Mouse (Mus musculus): Measurements from ENCODE around the gene Ttc23.

Ttc23 gene

GRCm38 (mm10) chr7:67740796-67741195 is 93.6 kb downstream of the Ttc23 start:
- no peak for DNase-seq (ENCODE audit: low read depth, low spot score)

- no peak for DNase-seq (ENCODE audit: low read depth, low spot score)
Measured at GRCm38 (mm10) chr7:67741706-67742105, 94.5 kb downstream of the Ttc23 start.

- no peak for DNase-seq (ENCODE audit: low read depth, low spot score)
Measured at GRCm38 (mm10) chr7:67747731-67748305, 100.6 kb downstream of the Ttc23 start.

DNA sequence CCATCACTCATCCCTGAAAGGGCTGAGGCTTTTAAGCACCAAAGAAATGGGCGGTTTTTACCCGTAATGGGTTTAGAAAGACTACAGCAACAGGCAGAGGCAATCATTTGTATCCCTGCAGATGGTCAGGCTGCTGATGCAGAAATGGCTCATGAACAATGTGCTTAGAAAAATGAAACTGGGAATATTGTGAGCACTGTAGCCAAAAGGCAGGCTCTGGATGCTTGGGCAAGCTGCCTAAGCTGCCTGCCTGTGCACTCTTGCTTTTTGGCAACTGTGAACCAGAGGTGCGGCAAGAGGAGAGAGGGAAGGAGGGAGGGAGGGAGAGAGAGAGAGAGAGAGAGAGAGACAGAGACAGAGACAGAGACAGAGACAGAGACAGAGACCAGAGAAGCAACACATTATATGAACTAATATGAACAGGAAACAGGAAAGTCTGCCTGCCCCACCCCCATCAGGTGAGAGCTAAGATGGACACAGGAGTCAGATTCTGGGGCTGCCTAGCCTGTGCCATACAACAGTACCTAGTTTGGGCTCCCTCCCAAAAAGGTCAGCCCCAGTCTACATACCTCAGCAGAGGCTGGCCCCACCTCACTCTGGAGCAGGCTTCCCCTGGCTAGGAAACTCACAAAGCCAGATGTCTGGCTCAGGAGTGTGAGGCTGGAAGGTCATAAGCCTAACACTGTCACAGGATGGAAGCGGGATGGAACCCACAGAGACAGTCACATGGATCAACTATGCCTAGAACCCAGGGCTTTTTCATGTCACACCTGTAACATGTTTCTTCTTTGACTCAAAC is 102.4 kb downstream of the Ttc23 start:
- DNase-seq (ENCODE audit: low read depth, low spot score) = no peak

- no peak for DNase-seq (ENCODE audit: low read depth, low spot score)
Measured at GRCm38 (mm10) chr7:67754606-67755005, 107.4 kb downstream of the Ttc23 start.

DNA sequence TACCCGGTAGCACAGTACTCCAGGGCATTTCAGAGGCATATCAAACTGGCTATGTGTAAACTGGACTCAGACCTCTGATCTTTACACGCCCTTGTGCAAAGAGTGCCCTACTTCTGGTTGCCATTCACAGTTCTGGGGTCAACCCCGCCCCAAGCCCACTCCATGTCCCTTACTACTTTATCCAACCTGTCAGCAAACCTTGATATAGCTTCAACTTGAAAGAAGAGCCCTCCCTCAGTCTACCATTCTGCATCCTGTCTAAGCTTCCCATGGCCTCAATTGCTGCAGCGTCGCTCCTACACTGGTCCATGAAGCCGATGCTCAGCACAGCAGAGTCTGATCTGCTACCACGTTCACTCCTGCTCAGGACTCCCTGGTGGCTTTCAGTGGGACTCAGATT is 108.2 kb downstream of the Ttc23 start:
- no peak for DNase-seq (ENCODE audit: low read depth, low spot score)

DNA sequence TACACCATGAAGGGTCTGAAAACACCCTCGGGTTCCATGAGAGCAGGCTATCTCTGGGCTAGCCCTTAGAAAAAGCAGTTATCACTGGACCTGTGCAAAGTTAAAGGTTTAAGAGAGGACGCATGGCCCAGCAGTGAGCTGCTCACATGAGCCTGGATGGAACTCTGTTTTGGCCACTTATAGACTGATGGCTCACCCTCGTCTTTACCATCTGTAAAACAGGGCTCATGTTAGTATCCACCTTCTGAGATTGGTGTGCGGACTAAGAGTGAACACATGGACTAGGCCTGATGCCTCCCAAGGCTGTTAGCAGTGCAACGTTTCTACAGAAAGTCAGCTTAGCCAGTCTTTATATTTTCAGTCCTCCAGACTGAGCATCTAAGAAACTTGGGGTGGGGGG is 109.4 kb downstream of the Ttc23 start:
- DNase-seq (ENCODE audit: low read depth, low spot score) = no peak

DNA sequence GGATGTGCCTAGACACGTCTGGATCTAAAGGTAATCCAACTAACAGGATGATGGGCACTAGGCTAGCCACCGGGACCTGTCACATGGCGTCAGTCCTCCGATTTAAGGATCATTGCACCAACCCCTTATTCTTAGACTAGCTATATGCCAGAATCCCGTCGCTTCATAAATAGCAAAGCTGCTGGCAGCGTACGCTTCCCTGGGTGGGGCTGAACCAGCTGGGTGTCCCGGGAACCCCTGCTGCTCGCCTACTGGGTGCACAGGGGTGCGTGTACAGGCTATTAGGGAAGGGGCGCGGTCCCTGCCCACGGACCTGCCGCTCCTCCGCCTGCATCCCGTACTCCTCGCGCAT is 111.3 kb downstream of the Ttc23 start:
- DNase-seq (ENCODE audit: low read depth, low spot score) = no peak

DNA sequence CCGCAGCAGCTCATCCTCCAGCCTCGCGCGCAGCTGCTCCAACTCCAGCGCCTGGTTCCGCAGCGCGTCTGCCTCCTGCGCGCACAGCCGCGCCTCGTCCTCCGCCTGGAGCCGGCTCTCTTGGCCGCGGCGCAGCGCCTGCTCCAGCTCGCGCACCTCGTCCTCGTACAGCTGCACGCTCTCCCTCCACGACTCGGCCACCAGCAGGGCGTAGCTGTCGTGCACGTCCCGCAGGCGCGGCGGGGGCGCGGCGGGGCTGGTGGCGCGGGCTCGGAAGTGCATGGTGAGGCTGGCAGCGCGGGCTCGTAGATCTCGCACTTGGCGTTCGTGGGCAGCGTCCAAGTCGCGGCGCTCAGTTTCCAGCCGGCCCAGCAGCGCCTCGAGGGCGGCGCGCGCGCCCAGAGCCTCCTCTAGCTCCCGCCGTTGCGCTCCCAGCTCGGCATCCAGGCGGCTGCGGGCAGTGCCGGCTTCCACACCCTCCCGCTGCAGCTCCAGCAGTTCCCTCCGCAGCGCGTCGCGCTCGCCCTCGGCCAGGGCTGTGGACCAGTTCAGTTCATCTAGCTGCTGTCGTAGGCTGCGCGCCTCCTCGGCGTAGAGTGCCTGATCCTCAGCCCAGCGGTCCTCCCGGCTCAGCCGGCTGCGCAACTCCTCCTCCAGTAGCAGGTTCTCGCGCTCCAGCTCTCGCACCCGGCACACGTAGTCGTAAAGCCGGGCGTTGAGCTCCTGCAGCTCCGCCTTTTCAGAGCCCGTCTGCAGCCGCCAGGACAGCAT is 111.8 kb downstream of the Ttc23 start:
- no peak for DNase-seq (ENCODE audit: low read depth, low spot score)

DNA sequence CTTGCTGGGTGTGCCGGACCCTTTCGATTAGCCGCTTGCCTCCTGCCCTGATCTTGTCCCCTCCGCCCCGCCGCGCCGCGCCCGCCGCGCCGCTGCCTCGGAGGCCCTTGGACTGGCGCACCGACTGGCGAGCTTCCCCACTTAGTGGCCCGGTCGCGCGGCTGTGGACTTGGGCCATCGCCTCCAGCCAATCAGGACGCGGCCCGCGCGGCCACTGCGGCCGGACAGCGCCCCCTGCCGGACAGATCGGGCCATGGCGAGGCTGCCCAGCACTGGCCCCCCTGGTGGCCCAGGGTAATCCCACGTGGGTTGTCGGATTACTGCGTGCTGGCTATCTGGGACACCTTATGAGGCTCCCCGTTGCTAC is 112.4 kb downstream of the Ttc23 start, which contains the start of gene Synm:
TSS of gene Synm (minus strand) at position 114 of the 367 bp plus-strand sequence.
- DNase-seq (ENCODE audit: low read depth, low spot score) = no peak

DNA sequence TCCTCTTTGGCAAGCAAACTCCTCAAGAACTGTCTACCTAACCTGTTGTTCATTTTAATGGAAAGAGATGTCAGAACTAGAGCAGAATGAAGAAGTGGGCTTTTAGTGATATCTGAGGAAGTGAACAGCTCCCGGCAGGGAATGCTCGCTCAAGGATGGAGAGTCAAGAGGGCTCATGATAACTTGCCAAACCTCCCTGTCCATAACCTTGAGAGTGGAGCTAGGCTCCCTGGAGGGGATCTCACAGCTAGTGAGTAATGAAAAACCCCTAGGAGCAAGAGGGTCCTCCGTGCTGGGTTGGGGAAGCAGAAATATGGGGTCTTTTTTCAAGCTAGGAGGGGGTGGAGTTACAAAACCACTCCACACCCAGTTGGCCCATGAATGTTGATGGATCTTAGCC is 116.4 kb downstream of the Ttc23 start:
- no peak for DNase-seq (ENCODE audit: low read depth, low spot score)

DNA sequence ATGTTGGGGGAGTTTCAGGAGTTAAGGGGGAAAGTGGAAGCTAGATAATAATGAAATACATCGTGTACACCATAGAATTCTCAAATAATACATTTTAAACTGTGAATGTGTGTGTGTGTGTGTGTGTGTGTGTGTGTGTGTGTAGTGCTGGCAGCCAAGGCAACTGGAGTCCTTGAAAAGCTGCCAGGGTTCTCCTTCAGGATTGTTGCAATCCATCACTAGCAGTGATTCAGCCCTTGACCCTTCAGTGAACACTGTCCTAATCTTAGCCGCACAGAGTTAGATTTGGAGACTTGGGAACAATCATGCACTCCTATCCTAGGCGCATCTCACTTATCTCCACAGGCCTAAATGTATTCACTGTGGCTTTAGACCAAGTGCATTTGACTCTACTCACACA is 120.9 kb downstream of the Ttc23 start:
- DNase-seq (ENCODE audit: low read depth, low spot score) = no peak

DNA sequence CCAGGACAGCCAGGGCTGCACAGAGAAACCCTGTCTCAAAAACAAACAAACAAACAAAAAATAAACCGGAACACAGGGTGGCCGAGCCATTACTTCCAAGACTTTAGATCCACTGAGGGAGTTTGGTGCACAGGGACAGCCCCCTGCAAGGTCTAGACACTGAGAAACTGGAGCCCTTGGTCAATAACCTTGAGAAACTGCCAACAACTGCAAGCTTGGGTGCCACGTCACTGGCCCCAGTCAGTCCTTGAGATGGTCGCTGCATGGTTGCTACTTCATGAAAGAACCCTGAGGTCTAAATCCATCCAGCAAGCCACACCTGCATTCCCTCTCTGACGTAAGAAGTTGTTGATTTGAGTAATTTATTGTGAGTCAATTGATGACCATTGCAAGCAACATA is 122.3 kb downstream of the Ttc23 start:
- DNase-seq (ENCODE audit: low read depth, low spot score) = no peak

DNA sequence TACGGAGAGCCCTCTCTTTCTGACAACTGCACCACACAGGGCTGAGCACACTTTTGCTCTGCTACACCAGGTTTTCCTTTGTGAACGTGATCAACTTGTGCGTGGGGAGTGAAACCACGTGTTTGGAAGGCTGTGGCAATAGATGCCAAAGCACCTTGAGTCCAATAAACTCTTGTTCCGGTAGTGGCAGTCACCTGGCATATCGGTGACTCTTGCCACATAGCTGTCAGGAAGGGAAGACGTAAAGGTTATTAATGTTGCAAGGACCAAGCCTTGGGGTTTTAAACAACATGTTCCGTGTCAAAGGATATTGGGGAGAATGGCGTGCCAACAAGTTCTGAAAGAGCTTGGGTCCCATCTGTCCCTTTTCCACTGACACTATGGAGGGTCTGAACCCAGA is 125.0 kb downstream of the Ttc23 start:
- no peak for DNase-seq (ENCODE audit: low read depth, low spot score)

DNA sequence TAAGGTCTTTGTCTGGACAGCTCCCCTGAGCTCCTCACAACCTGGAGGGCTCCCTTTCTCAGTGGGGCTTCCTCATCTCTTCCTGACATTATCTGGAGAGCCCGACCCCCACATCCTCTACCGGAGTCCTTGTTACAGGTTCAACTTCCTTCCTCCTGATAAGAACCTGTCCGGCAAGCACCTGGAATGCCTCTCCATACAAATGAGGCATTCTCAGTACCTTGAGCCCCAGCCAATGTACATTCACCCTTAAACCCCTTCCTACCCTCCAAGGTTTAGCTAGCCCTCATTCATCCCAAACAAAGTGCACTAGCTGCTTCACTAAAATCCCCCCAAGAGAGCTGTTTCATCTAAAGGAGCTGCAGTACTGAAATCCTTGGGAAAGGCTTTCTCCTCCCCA is 128.4 kb downstream of the Ttc23 start:
- no peak for DNase-seq (ENCODE audit: low read depth, low spot score)

- DNase-seq (ENCODE audit: low read depth, low spot score) = no peak
Measured at GRCm38 (mm10) chr7:67776636-67777305, 129.6 kb downstream of the Ttc23 start.

GRCm38 (mm10) chr7:67787861-67788260 is 140.7 kb downstream of the Ttc23 start:
- no peak for DNase-seq (ENCODE audit: low read depth, low spot score)

DNA sequence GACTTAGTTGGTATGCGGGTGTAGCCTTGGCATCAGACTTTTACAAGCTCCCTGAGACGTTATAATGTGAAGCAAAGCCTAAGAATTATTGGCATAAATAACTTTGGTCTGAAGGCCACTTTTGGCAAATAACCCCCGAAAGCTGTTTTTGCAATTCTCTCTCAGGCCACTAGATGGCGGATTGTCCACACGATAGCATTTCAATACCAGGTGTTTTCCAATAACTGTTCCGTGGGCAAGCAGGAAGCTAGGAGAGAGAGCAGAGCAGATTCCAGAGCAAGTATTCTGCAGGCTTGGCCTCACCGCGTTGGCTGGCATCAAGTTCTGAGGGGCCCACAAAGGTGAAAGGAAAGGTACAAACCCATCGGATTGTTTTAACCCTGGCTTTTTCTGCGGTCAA is 141.5 kb downstream of the Ttc23 start:
- DNase-seq (ENCODE audit: low read depth, low spot score) = peak; percentile 30

DNA sequence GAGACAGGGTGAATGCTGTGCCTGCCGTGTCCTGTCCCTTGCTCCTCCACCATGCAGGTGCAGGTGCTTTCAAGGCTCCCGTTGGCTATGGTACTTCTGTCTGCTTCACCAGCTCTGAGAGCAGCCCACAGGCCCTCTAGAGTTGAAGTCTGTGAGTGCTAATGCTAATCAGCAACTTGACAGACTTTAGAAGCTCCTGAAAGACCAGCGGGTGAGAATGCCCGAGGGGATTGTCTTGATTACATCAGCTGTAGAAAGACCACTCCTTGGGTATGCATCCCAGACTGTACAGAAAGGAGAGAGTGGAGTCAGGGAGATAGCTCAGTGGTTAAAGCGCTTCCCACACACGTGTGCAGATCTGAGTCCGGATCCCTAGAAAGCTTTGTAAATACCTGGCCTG is 144.0 kb downstream of the Ttc23 start:
- DNase-seq (ENCODE audit: low read depth, low spot score) = no peak

GRCm38 (mm10) chr7:67793449-67793848 is 146.2 kb downstream of the Ttc23 start:
- no peak for DNase-seq (ENCODE audit: low read depth, low spot score)

GRCm38 (mm10) chr7:67797065-67797464 is 149.9 kb downstream of the Ttc23 start:
- no peak for DNase-seq (ENCODE audit: low read depth, low spot score)

DNA sequence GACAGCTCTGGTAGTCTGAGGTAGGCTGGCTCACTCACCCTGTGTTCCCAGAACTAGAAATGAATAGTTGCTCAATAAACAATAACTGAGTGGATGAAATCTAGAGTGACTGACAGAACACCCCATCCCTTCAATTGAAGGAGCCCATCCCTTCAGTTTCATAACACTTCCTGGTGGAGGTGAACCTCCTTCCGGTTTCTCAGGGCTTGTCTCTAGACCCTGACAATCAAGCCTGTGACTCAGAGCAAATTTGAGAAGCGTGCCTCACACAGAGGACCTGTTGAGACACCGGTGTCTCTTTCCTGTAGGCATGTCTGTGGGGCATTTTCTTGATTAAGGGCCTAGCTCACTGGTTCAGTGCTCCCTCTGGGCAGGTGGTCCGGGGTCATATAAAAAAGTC is 151.3 kb downstream of the Ttc23 start:
- no peak for DNase-seq (ENCODE audit: low read depth, low spot score)
